Mouse (Mus musculus) left cerebral cortex, adult 2 months (tissue): ENCODE measurements around the gene Neurl1a. TPM values are rescaled to one million over a fixed set of nuclear protein-coding genes. Genes with fewer than 3 reads are reported as not detected.

Source experiments
- DNase-seq, 2 experiments: peaks; one replicate each; pipeline ENCODE4 v3.0.0; 2021 to 2022; ENCODE audit warnings: low spot score in 2 of 2, mixed read lengths in 1 of 2; ENCODE audit errors: extremely low spot score in 1 of 2
- H3K27ac ChIP-seq: fragments of 200-600 bp; 2 replicates; pipeline ENCODE4 v1.8.1; 2022
- H3K4me3 ChIP-seq: fragments of 200-600 bp; 2 replicates; pipeline ENCODE4 v1.8.1; 2022
- CTCF ChIP-seq: fragments of 200-600 bp; IDR thresholded peaks from 2 replicates; pipeline ENCODE4 v1.8.1; 2022; ENCODE audit warnings: antibody characterized with exemption, mild to moderate bottlenecking, moderate library complexity
- intact Hi-C: fragments of 180-260 bp; cut with DNase I; formaldehyde crosslinking; loops from one replicate; pipeline ENCODE4 v1.15.1; 2025
- total RNA-seq, 2 experiments: library from RNA; stranded (reverse); gene quantifications; 2 replicates each; pipeline ENCODE4 v1.2.3; 2021

Gene Neurl1a
- total RNA-seq, 2 experiments from 2014 or later, result 178 to 194 TPM

DNA sequence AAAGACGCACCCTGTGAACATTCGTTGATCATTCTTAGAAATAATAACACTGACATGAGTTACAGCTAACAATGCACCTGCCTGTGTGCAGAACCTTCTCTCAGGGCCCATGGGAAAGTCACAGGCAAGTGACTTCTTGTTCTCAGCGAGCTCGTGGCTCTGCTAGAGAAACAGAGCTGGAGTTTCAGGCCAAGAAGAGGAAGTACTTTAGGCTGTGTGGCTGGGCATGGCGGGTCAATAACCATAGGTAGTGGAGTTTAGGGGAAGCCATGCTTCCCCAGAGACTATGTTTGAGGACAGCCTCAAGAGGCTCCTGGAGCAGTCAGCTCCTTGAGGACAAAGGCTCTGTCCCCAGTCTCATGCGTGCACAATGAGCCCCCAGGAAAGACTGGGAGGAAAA, 77.3 kb downstream of the Neurl1a start:
- no peak for DNase-seq
- H3K27ac ChIP-seq, result no peak overlapping the region
- intact Hi-C loops, result no loop called here
- TF ChIP-seq CTCF, result no peak
- no peak overlapping the region for H3K4me3 ChIP-seq

DNA sequence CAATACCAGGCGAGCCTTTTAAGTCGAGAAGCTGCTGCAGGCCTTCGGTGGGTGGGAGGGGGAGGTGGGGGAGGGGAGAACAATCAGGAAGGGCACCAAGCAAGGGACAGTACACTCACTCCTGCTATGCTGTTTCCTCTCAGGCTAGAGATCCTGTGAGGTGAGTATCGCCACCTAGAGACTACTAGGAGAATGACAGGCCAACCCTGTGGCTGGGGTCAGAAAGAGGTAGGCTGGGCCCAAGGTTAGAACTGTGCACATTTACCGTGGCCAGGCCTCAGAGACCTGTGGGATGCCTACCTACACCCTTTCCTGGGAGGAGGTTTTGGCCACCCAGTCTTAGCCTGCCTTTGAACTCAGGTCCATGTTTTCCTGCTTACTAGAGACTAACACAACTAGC, 81.0 kb downstream of the Neurl1a start:
- no peak for DNase-seq
- no peak overlapping the region for H3K27ac ChIP-seq
- intact Hi-C loops, result no loop called here

GRCm38 (mm10) chr19:47261196-47261595, 82.6 kb downstream of the Neurl1a start:
- TF ChIP-seq CTCF, result no peak
- H3K27ac ChIP-seq, result no peak overlapping the region

More for the DNA sequence above, 81.0 kb downstream of the Neurl1a start:
- H3K4me3 ChIP-seq, result no peak overlapping the region
- peak; percentile 65 for TF ChIP-seq CTCF

DNA sequence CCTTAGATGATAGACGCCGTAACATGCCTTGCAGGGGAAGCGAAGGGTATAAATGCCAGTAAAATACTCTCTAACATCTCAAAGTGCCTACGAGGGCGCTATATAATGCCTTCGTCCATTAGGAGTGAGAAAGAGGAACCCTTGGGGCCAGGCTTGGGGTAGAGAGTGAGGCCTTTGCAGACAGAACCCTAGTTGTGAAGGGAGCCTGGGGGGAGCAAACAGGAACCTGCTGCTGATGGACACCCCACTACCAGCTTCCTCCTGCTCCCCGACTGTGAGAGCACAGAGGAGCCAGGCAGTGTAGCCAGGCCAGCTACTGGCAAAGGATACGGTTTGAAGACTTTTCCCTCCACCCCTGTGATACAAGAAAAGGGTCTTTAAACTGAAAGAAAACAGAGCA, 85.0 kb downstream of the Neurl1a start:
- DNase-seq, result no peak
- no peak for TF ChIP-seq CTCF
- Histone ChIP-seq H3K4me3 (no peak overlapping the region), H3K27ac (no peak overlapping the region)
- intact Hi-C loops, result loop anchor here (1.0 kb wide), 1 partner anchor 76 kb away; no protein-coding TSS in a partner anchor

More at GRCm38 (mm10) chr19:47261196-47261595, 82.6 kb downstream of the Neurl1a start:
- intact Hi-C loops, result loop anchor here (2.0 kb wide), 1 partner anchor 82 kb away; the partner anchor contains the start of gene Neurl1a
- peak in 1 of 2 experiments; percentile 50 for DNase-seq
- no peak overlapping the region for H3K4me3 ChIP-seq

GRCm38 (mm10) chr19:47264322-47265092, 85.9 kb downstream of the Neurl1a start:
- peak; percentile 80 for TF ChIP-seq CTCF
- no peak overlapping the region for H3K4me3 ChIP-seq
- DNase-seq, result peak; percentile 72 to 83
- intact Hi-C loops, result loop anchor here (1.0 kb wide), 1 partner anchor 75 kb away; no protein-coding TSS in a partner anchor
- no peak overlapping the region for H3K27ac ChIP-seq

- no peak for TF ChIP-seq CTCF
- intact Hi-C loops, result no loop called here
Observed at GRCm38 (mm10) chr19:47266070-47266801, 87.6 kb downstream of the Neurl1a start.

GRCm38 (mm10) chr19:47267066-47267465, 88.4 kb downstream of the Neurl1a start:
- intact Hi-C loops, result no loop called here
- no peak overlapping the region for H3K4me3 ChIP-seq

More at GRCm38 (mm10) chr19:47266070-47266801, 87.6 kb downstream of the Neurl1a start:
- Histone ChIP-seq H3K27ac (no peak overlapping the region), H3K4me3 (no peak overlapping the region)
- no peak for DNase-seq

GRCm38 (mm10) chr19:47269729-47270128, 91.1 kb downstream of the Neurl1a start:
- Histone ChIP-seq H3K4me3 (no peak overlapping the region), H3K27ac (no peak overlapping the region)
- intact Hi-C loops, result loop anchor here (1.0 to 10.0 kb wide), 2 partner anchors 70 to 225 kb away; no protein-coding TSS in a partner anchor
- no peak for DNase-seq
- TF ChIP-seq CTCF, result peak; percentile 63

More at GRCm38 (mm10) chr19:47267066-47267465, 88.4 kb downstream of the Neurl1a start:
- no peak overlapping the region for H3K27ac ChIP-seq
- no peak for DNase-seq
- TF ChIP-seq CTCF, result no peak

DNA sequence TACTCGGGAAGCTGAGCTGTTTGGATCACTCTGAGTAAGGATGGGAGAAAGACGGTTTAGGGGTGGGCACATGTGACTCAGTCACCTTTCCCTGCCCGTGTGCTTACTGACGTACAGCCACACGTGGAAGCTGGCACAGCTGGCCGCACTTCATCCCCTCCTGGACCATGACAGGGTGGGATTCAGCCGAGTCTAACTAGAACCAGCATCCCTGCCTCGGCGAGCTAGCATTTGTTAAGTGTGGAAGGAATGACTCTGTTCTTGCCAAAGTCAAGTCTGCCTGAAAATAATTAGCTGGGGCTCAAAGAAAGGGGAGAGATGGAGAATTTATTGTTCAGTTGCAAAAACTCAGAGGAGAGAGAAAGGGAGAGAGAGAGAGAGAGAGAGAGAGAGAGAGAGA, 91.9 kb downstream of the Neurl1a start:
- no peak for DNase-seq
- no peak for TF ChIP-seq CTCF
- intact Hi-C loops, result loop anchor here (10.0 kb wide), 1 partner anchor 224 kb away; no protein-coding TSS in a partner anchor
- Histone ChIP-seq H3K27ac (no peak overlapping the region), H3K4me3 (no peak overlapping the region)

- peak overlapping the region; percentile 4; the same call in 1 of the 2 replicates for H3K27ac ChIP-seq
Observed at GRCm38 (mm10) chr19:47276730-47277129, 98.1 kb downstream of the Neurl1a start.

GRCm38 (mm10) chr19:47279372-47279771, 100.8 kb downstream of the Neurl1a start:
- DNase-seq, result no peak
- no peak overlapping the region for H3K4me3 ChIP-seq
- no peak for TF ChIP-seq CTCF
- H3K27ac ChIP-seq, result peak overlapping the region; percentile 78
- intact Hi-C loops, result loop anchor here (10.0 kb wide), 1 partner anchor 215 kb away; no protein-coding TSS in a partner anchor

More at GRCm38 (mm10) chr19:47276730-47277129, 98.1 kb downstream of the Neurl1a start:
- DNase-seq, result peak; percentile 56 to 61
- no peak overlapping the region for H3K4me3 ChIP-seq
- no peak for TF ChIP-seq CTCF
- intact Hi-C loops, result loop anchor here (10.0 kb wide), 1 partner anchor 218 kb away; no protein-coding TSS in a partner anchor
